Mouse (Mus musculus) liver, embryonic 12.5 days (tissue): ENCODE results near the gene Pgm5. TPM values are rescaled to one million over a fixed set of nuclear protein-coding genes. Genes with fewer than 3 reads are reported as not detected.

ENCODE experiments used
- ATAC-seq: fragments of 200-750 bp; cut with Nextera tagmentation; 2 replicates; pipeline ENCODE4 v1.8.0; 2017; ENCODE audit warnings: moderate number of reproducible peaks, mild to moderate bottlenecking, moderate library complexity
- H3K27ac ChIP-seq: fragments of 300-500 bp; sonication (generic); 2 replicates; pipeline ENCODE4 v1.5.1; 2016; ENCODE audit warnings: mild to moderate bottlenecking
- H3K27me3 ChIP-seq: fragments of 300-500 bp; sonication (generic); replicated peaks from 2 replicates; pipeline ENCODE4 v1.6.1; 2016; ENCODE audit warnings: mild to moderate bottlenecking, moderate library complexity
- H3K36me3 ChIP-seq: fragments of 300-500 bp; sonication (generic); 2 replicates; pipeline ENCODE4 v1.6.1; 2016; ENCODE audit warnings: mild to moderate bottlenecking, moderate library complexity
- H3K4me1 ChIP-seq: fragments of 300-500 bp; sonication (generic); 2 replicates; pipeline ENCODE4 v1.6.1; 2016
- H3K4me2 ChIP-seq: fragments of 300-500 bp; sonication (generic); 2 replicates; pipeline ENCODE4 v1.6.1; 2016; ENCODE audit warnings: mild to moderate bottlenecking, moderate library complexity
- H3K4me3 ChIP-seq: fragments of 300-500 bp; sonication (generic); 2 replicates; pipeline ENCODE4 v1.5.1; 2016; ENCODE audit warnings: mild to moderate bottlenecking, moderate library complexity
- H3K9ac ChIP-seq: fragments of 300-500 bp; sonication (generic); 2 replicates; pipeline ENCODE4 v1.6.1; 2016; ENCODE audit warnings: mild to moderate bottlenecking, moderate library complexity
- H3K9me3 ChIP-seq: fragments of 300-500 bp; sonication (generic); replicated peaks from 2 replicates; pipeline ENCODE4 v1.6.1; 2016; ENCODE audit warnings: mild to moderate bottlenecking, moderate library complexity
- WGBS: fragments of 180-500 bp; shearing (Covaris S2); methylation state at CpG from one replicate; pipeline ENCODE4 v1.1.7; 2016; ENCODE audit not compliant: insufficient replicate concordance; 5-methylcytosine and 5-hydroxymethylcytosine counted together
- polyA plus RNA-seq: library from polyadenylated mRNA; unstranded; fragments of >200 nt; fragmentation: Nextera tagmentation; extraction: Ambion mirVana; gene quantifications from 2 replicates; pipeline ENCODE4 v1.2.1, GENCODE M21; 2016

Pgm5 gene
- polyA plus RNA-seq, 1 experiment from 2014 or later: 0.62 TPM

DNA sequence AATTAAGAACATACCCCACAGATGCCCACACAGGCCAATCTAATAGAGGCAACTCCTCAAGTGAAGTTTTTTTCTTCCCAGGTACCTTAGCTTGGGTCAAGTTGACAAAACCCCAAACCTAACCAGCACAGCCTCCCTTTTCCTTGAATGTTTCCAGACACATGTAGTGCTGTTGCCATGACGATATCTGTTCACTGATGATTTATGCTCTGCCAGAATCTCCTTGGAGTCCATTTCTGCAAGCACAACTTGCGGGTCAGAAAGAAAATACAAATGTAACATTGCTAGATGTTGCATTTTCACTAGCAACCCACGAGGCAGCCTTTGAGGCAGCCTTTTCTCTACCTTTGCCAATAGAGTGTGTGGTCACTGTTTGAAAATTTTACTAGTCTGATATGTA, 194.1 kb downstream of the Pgm5 start:
- H3K4me1 ChIP-seq: no peaks in the 10 kb centered on the region
- 57% methylated on average over 3 of the region's 3 CpGs for WGBS
- no peaks in the 10 kb centered on the region for H3K36me3 ChIP-seq
- H3K4me2 ChIP-seq: no peak overlapping the region
- ATAC-seq: no peak
- H3K4me3 ChIP-seq: no peak overlapping the region
- no peak overlapping the region for H3K27ac ChIP-seq
- no peak overlapping the region for H3K9ac ChIP-seq
- H3K27me3 ChIP-seq: no peaks in the 10 kb centered on the region
- H3K9me3 ChIP-seq: no peaks in the 10 kb centered on the region

DNA sequence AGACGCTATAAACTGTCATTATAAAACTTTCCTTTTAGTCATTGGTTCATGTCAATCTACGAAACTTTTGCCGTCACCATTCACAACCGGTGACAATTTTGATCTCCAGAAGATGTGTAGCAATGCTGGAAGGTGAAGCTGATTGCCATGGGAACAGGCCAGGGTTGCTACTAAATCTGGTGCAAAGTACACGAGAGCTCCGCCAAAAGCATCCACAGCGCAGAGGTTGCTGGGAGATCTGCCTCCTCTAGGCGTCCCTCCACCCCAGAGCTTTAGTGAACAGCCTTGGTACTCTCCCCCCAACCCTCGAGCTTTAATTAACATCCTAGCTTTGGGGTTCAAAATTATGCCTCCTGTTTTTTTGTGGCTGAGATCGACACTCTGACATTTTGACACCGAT, 195.9 kb downstream of the Pgm5 start:
- no peak overlapping the region for H3K4me3 ChIP-seq

DNA sequence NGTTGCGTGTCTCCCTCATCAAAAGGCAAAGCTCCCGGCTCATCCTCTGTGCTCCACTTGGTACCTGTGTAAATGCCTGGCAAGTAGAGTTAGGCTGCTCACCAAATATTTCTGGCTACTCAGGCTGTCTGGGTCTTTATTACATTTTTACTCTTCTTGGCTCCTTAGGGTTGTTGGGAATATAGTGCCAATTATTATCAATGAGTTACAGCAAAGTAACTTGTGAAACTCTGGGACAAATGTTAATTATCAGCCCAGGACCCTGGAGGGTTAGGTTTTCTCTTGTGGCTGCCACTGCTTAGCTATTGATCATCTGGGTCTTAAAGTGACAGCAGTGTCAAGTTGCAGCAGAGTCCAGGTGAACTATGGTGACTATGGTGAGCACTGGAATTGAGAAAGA, 199.3 kb downstream of the Pgm5 start:
- ATAC-seq: no peak
- Histone ChIP-seq H3K9me3 (no peaks in the 10 kb centered on the region), H3K4me3 (no peak overlapping the region)

More for the DNA sequence above, 195.9 kb downstream of the Pgm5 start:
- Histone ChIP-seq H3K9me3 (no peaks in the 10 kb centered on the region), H3K9ac (no peak overlapping the region), H3K27me3 (no peaks in the 10 kb centered on the region), H3K27ac (no peak overlapping the region), H3K4me2 (no peak overlapping the region), H3K36me3 (no peaks in the 10 kb centered on the region), H3K4me1 (no peaks in the 10 kb centered on the region)
- no peak for ATAC-seq
- 65% methylated on average over 11 of the region's 11 CpGs for WGBS

DNA sequence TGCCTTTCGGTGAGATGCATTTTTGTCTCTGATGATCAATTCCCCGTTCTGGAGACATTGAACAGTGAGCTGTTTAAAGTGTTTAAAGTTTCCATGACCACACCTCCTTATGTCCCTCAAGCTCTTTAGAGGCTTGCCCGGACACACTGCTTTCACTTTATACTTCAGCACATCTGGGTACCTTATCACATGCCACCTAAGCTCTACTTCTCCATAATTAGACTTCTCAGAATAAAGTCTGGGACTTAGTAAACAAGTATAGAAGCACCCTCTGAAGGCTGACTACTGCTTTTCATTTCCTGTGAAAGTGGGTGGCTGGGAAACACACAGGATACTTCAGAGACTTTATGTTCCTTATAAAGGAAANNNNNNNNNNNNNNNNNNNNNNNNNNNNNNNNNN, 204.7 kb downstream of the Pgm5 start:
- no peak for ATAC-seq
- Histone ChIP-seq H3K9ac (no peak overlapping the region), H3K9me3 (no peaks in the 10 kb centered on the region), H3K4me1 (no peaks in the 10 kb centered on the region), H3K4me2 (no peak overlapping the region), H3K27ac (no peak overlapping the region), H3K36me3 (no peaks in the 10 kb centered on the region), H3K27me3 (no peaks in the 10 kb centered on the region), H3K4me3 (no peak overlapping the region)
- WGBS: 63% methylated on average over 3 of the region's 3 CpGs

More for the DNA sequence above, 199.3 kb downstream of the Pgm5 start:
- Histone ChIP-seq H3K9ac (no peak overlapping the region), H3K4me1 (no peaks in the 10 kb centered on the region), H3K4me2 (no peak overlapping the region), H3K36me3 (no peaks in the 10 kb centered on the region), H3K27me3 (no peaks in the 10 kb centered on the region), H3K27ac (no peak overlapping the region)
- 81% methylated on average over 2 of the region's 2 CpGs for WGBS

DNA sequence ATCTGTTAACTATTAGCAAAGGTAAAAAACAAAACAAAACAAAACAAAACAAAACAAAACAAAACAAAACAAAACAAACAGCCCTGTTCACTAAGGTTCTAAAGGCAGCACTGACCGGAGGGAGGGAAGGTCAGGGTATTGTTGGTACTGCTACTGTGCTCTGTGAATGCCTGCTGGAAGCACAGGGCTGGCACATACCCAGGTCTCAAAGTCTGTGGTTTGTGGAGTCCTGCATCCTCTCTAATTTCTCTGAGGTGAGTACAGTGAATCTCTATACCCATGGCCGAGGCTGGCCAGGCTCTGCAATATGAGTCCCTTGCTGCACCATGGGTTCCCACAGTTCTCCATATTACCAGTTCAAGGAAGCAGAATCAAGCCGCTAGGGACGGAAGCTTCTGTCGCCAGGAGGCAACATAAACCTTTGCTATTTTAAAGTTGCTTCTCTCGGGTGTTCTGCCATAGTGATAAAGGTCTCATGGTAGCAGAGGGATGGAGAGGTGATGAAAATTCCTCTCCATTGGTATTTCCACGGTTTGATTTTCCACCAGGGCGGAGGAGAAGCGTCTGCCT, 208.3 kb downstream of the Pgm5 start:
- H3K4me2 ChIP-seq: no peak overlapping the region
- H3K27me3 ChIP-seq: no peaks in the 10 kb centered on the region
- H3K27ac ChIP-seq: no peak overlapping the region
- no peak overlapping the region for H3K4me3 ChIP-seq
- H3K9ac ChIP-seq: no peak overlapping the region
- no peaks in the 10 kb centered on the region for H3K4me1 ChIP-seq
- no peaks in the 10 kb centered on the region for H3K36me3 ChIP-seq
- H3K9me3 ChIP-seq: no peaks in the 10 kb centered on the region
- 57% methylated on average over 9 of the region's 9 CpGs for WGBS
- no peak for ATAC-seq

DNA sequence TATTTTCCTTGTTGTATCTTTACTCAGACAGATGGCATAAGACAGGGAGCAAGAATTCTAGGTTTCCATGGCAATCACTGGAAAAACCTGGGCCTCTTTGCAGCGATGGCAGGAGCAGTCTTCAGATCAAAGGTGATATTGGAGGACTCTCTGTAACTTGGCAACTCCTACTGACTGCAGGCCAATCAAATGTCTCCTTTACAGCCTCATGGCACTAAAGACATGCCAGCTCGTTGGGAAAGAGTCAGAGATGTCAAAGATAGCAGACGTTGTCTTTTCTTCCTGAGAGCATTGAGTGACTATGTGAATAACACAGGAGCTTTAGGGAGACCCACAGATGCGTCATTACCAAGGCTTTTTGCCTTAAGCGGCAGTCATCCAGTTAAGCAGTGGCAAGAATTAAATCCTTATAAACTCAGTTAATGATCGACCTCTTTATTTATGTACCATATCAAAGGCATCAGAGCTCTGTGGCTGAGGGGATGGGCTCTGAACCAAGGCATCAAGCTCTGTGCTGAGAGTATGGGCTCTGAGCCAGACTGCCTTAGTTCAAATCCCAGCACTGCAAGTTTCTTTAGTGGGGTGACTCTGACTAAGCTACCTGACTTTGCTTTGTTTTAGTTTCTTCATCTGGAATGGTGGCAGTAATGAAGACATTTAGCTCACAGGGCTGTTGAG, 209.2 kb downstream of the Pgm5 start:
- Histone ChIP-seq H3K9me3 (no peaks in the 10 kb centered on the region), H3K36me3 (no peaks in the 10 kb centered on the region), H3K4me2 (no peak overlapping the region), H3K9ac (no peak overlapping the region), H3K4me1 (no peaks in the 10 kb centered on the region), H3K27ac (no peak overlapping the region), H3K4me3 (no peak overlapping the region), H3K27me3 (no peaks in the 10 kb centered on the region)
- no peak for ATAC-seq
- 46% methylated on average over 6 of the region's 6 CpGs for WGBS

DNA sequence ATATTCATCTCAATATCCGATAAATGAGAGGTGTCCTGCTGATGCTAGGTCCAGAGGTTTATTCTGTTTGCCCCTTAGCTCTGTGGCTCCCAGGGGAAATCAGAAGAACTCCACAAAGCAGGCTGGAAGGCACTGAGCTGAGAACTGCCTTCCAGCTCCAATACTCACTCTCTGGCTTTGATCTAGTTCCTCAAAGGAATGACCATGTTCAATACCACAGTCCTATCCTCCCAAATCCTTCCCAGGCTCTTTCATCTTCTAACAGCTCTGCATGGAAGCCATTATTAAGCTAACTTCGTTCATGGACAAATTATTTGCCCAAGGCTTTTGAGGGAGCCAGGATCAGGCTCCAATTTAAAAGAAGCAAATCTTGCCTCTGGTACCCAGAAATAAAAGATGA, 210.1 kb downstream of the Pgm5 start:
- 43% methylated on average over 2 of the region's 2 CpGs for WGBS
- no peaks in the 10 kb centered on the region for H3K9me3 ChIP-seq

DNA sequence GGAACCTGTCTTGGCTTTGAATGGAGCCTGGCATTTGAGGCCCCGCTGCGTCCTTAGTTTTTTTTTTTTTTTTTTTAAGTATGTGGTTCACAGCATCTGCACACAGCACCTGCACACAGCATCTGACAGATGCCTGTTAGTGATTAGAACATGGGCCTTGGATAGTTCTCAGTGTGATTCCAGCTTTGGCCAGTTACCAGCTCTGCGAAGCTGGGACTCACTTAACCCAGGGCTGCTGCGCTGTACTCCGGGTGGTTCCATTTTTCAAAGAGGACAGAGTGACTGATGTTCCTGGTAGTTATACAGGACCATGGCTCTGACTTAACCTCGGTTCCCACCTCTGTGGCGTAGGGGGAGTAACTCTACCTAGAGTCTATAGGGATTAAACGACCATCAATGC, 211.2 kb downstream of the Pgm5 start:
- no peak overlapping the region for H3K9ac ChIP-seq
- H3K27me3 ChIP-seq: no peaks in the 10 kb centered on the region
- H3K4me2 ChIP-seq: no peak overlapping the region
- no peak overlapping the region for H3K27ac ChIP-seq
- H3K4me3 ChIP-seq: no peak overlapping the region
- WGBS: 71% methylated on average over 8 of the region's 8 CpGs
- no peaks in the 10 kb centered on the region for H3K9me3 ChIP-seq
- no peaks in the 10 kb centered on the region for H3K4me1 ChIP-seq
- H3K36me3 ChIP-seq: no peaks in the 10 kb centered on the region
- no peak for ATAC-seq

More for the DNA sequence above, 210.1 kb downstream of the Pgm5 start:
- H3K36me3 ChIP-seq: no peaks in the 10 kb centered on the region
- H3K4me3 ChIP-seq: no peak overlapping the region
- H3K27me3 ChIP-seq: no peaks in the 10 kb centered on the region
- no peak overlapping the region for H3K27ac ChIP-seq
- no peak for ATAC-seq
- no peak overlapping the region for H3K4me2 ChIP-seq
- H3K9ac ChIP-seq: no peak overlapping the region
- no peaks in the 10 kb centered on the region for H3K4me1 ChIP-seq

DNA sequence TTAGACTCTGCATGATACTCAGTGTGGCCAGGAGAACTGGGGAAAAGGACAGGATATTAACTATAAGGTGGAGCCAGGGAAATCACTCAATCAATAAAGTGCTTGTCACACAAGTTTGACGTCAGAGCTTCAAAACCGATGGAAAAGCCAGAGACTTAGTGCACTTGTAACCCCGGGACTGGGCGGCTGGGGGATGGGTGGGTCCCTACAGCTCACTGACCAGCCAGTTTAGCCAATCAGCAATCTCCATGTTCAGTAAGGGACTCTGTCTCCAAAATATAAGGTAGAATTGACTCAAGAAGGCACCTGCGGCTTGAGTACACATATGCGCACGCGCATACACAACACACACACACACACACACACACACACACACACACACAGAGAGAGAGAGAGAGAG, 213.6 kb downstream of the Pgm5 start:
- Histone ChIP-seq H3K9ac (no peak overlapping the region), H3K4me3 (no peak overlapping the region), H3K36me3 (no peaks in the 10 kb centered on the region), H3K4me1 (no peaks in the 10 kb centered on the region), H3K27me3 (no peaks in the 10 kb centered on the region), H3K4me2 (no peak overlapping the region), H3K9me3 (no peaks in the 10 kb centered on the region), H3K27ac (no peak overlapping the region)
- WGBS: 73% methylated on average over 8 of the region's 8 CpGs
- no peak for ATAC-seq

DNA sequence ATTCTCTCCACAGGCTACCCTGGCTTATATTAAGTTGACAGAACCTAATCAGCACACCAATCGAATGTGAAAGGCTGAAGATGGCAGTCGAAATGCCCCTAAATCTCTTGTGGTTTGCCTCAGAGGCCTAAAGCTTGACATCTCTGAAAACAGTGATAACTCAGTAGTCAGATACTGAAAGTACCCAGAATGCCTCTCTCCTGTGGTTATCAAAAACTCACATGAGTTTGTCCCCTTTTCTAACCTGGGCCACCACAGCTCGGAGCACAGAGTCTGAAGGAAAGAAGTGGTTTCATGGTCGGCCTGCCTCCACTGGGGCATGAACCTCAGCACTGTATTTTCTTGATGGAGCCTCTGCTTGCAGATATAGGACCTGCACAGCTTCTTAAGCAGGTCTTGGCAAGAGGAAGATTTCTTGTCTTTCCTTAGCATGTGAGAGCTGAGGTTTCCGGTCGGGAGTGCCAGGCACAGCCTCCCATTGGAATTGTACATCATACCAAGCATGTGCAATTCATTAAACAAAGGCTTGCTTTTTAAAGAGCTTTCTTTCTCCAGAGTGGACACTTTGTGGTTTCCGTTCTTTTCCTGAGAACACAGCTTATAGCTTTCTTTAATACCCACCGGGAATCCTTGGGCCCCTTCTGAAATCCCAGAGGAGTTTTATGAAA, 215.4 kb downstream of the Pgm5 start:
- 54% methylated on average over 8 of the region's 8 CpGs for WGBS
- H3K4me1 ChIP-seq: no peaks in the 10 kb centered on the region
- no peak for ATAC-seq

DNA sequence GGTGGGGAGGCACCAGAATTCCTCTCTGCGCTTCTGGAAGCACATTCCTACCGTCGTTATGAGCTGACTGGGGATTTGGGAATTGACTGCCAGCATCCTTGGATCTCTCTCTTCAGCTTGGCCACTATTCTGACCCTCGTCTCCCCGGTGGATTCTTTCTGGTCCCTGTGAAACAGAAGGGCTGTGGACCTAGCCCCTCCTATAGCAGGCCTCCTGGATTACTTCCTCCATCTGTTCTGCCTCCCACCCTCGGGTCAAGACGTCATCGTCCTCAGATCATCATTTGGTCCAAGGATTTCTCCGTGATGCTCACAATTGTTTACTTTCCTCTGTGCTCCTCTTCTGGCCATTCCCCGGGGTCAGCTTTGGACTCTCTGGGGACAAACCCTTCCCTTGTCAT, 216.7 kb downstream of the Pgm5 start:
- no peak for ATAC-seq
- 58% methylated on average over 10 of the region's 10 CpGs for WGBS

More for the DNA sequence above, 215.4 kb downstream of the Pgm5 start:
- Histone ChIP-seq H3K9me3 (no peaks in the 10 kb centered on the region), H3K36me3 (no peaks in the 10 kb centered on the region), H3K9ac (no peak overlapping the region), H3K4me2 (no peak overlapping the region), H3K27me3 (no peaks in the 10 kb centered on the region), H3K4me3 (no peak overlapping the region), H3K27ac (no peak overlapping the region)

DNA sequence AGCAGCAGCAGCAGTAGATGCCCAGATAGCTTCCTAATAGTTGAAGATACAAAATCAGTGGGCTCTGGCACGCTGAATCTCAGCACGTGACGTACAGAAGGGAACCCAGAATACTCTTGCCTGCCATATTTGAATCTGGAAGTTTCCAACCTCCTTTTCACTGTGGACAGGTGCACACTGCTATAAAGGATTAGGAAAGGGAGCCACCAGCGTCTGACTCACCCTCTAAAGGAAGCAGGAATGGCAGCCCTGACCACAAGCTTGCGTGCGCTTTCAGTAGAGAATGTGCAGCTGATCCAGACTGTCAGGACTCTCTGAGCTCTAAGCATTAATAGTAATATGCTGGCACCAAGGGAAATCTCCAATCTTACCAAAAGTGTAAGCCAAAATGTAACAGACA, 220.7 kb downstream of the Pgm5 start:
- Histone ChIP-seq H3K36me3 (no peaks in the 10 kb centered on the region), H3K9ac (no peak overlapping the region), H3K27me3 (no peaks in the 10 kb centered on the region), H3K4me3 (no peak overlapping the region), H3K4me2 (no peak overlapping the region), H3K27ac (no peak overlapping the region), H3K4me1 (no peaks in the 10 kb centered on the region), H3K9me3 (no peaks in the 10 kb centered on the region)
- WGBS: 68% methylated on average over 6 of the region's 6 CpGs
- ATAC-seq: no peak

More for the DNA sequence above, 216.7 kb downstream of the Pgm5 start:
- Histone ChIP-seq H3K4me3 (no peak overlapping the region), H3K4me1 (no peaks in the 10 kb centered on the region), H3K27ac (no peak overlapping the region), H3K27me3 (no peaks in the 10 kb centered on the region), H3K9me3 (no peaks in the 10 kb centered on the region), H3K36me3 (no peaks in the 10 kb centered on the region), H3K4me2 (no peak overlapping the region), H3K9ac (no peak overlapping the region)
